Mouse (Mus musculus) embryonic facial prominence, embryonic 10.5 days (tissue): ENCODE results near the gene Chtf18. TPM values are rescaled to one million over a fixed set of nuclear protein-coding genes. Genes with fewer than 3 reads are reported as not detected.
"Not testable (repeated sequence)": the region's sequence is repeated elsewhere in the genome, so short reads cannot be mapped to it uniquely, and the experiment has no call there.

ENCODE experiments used
- DNase-seq: peaks from one replicate; pipeline ENCODE4 v3.0.0-alpha.2; 2017; ENCODE audit warnings: low spot score
- H3K27ac ChIP-seq: fragments of 300-500 bp; sonication (generic); replicated peaks from 2 replicates; pipeline ENCODE4 v1.5.1; 2016; ENCODE audit warnings: mild to moderate bottlenecking
- H3K27me3 ChIP-seq: fragments of 300-500 bp; sonication (generic); replicated peaks from 2 replicates; pipeline ENCODE4 v1.6.1; 2016; ENCODE audit warnings: low read depth, mild to moderate bottlenecking; ENCODE audit not compliant: poor library complexity, severe bottlenecking
- H3K36me3 ChIP-seq: fragments of 300-500 bp; sonication (generic); replicated peaks from 2 replicates; pipeline ENCODE4 v1.6.1; 2016; ENCODE audit warnings: mild to moderate bottlenecking, moderate library complexity
- H3K4me1 ChIP-seq: fragments of 300-500 bp; sonication (generic); 2 replicates; pipeline ENCODE4 v1.6.1; 2016
- H3K4me3 ChIP-seq: fragments of 300-500 bp; sonication (generic); 2 replicates; pipeline ENCODE4 v1.5.1; 2016; ENCODE audit warnings: mild to moderate bottlenecking, moderate library complexity
- H3K9me3 ChIP-seq: fragments of 300-500 bp; sonication (generic); 2 replicates; pipeline ENCODE4 v1.6.1; 2016; ENCODE audit warnings: mild to moderate bottlenecking
- WGBS: fragments of 180-500 bp; shearing (Covaris S2); methylation state at CpG from one replicate; pipeline ENCODE4 v1.1.7; 2016; 5-methylcytosine and 5-hydroxymethylcytosine counted together
- polyA plus RNA-seq: library from polyadenylated mRNA; unstranded; fragments of >200 nt; fragmentation: Nextera tagmentation; extraction: Ambion mirVana; gene quantifications from 2 replicates; pipeline ENCODE4 v1.2.1, GENCODE M21; 2016

Chtf18 gene
- polyA plus RNA-seq, 1 experiment from 2014 or later = 60.7 TPM

- Histone ChIP-seq H3K4me1 (peaks cover 22% of the 10 kb centered on the region), H3K36me3 (no peaks in the 10 kb centered on the region), H3K27ac (no peak overlapping the region), H3K27me3 (peaks cover 5% of the 10 kb centered on the region; the same call in 1 of the 2 replicates), H3K4me3 (no peak overlapping the region), H3K9me3 (no peaks in the 10 kb centered on the region)
- no peak for DNase-seq
- 81% methylated on average over 4 of the region's 4 CpGs for WGBS
Measured at GRCm38 (mm10) chr17:25755086-25755485, 27.9 kb upstream of the Chtf18 start.

- Histone ChIP-seq H3K4me3 (no peak within 1 kb of the TSS), H3K27ac (no peak within 1 kb of the TSS), H3K36me3 (no peaks in the 10 kb centered on the region), H3K9me3 (no peaks in the 10 kb centered on the region), H3K4me1 (peaks cover 22% of the 10 kb centered on the region), H3K27me3 (peaks cover 4% of the 10 kb centered on the region; the same call in 1 of the 2 replicates)
- DNase-seq = no peak
- 85% methylated on average over 9 of the region's 9 CpGs for WGBS
Measured at GRCm38 (mm10) chr17:25754241-25754640, 27.0 kb upstream of the Chtf18 start, which contains the start of gene Msln. Gene Msln, minus strand, starts transcription at chr17:25754378.

GRCm38 (mm10) chr17:25751446-25751845 is 24.2 kb upstream of the Chtf18 start:
- 66% methylated on average over 5 of the region's 5 CpGs for WGBS

GRCm38 (mm10) chr17:25749314-25749713 is 22.1 kb upstream of the Chtf18 start:
- DNase-seq = no peak
- no peaks in the 10 kb centered on the region for H3K9me3 ChIP-seq
- 0 out of 2 replicates have a peak, but pooled peaks cover 5% of the 10 kb centered on the region for H3K4me1 ChIP-seq
- no peak overlapping the region for H3K27ac ChIP-seq
- H3K4me3 ChIP-seq = no peak overlapping the region
- H3K36me3 ChIP-seq = no peaks in the 10 kb centered on the region
- H3K27me3 ChIP-seq = 0 out of 2 replicates have a peak, but pooled peaks cover 3% of the 10 kb centered on the region
- WGBS = 83% methylated on average over 6 of the region's 6 CpGs

More at GRCm38 (mm10) chr17:25751446-25751845, 24.2 kb upstream of the Chtf18 start:
- no peak for DNase-seq
- H3K27me3 ChIP-seq = no peaks in the 10 kb centered on the region
- H3K9me3 ChIP-seq = no peaks in the 10 kb centered on the region
- H3K4me3 ChIP-seq = no peak overlapping the region
- H3K4me1 ChIP-seq = peaks cover 14% of the 10 kb centered on the region
- H3K27ac ChIP-seq = no peak overlapping the region
- no peaks in the 10 kb centered on the region for H3K36me3 ChIP-seq

GRCm38 (mm10) chr17:25748238-25748637 is 21.0 kb upstream of the Chtf18 start:
- no peak for DNase-seq
- Histone ChIP-seq H3K4me3 (no peak overlapping the region), H3K27ac (no peak overlapping the region), H3K4me1 (0 out of 2 replicates have a peak, but pooled peaks cover 5% of the 10 kb centered on the region), H3K9me3 (no peaks in the 10 kb centered on the region), H3K36me3 (no peaks in the 10 kb centered on the region), H3K27me3 (peaks cover 10% of the 10 kb centered on the region; the same call in 1 of the 2 replicates)
- WGBS = 91% methylated on average over 4 of the region's 4 CpGs

GRCm38 (mm10) chr17:25744311-25744710 is 17.1 kb upstream of the Chtf18 start:
- Histone ChIP-seq H3K27ac (no peak overlapping the region), H3K4me3 (no peak overlapping the region), H3K27me3 (peaks cover 17% of the 10 kb centered on the region), H3K4me1 (0 out of 2 replicates have a peak, but pooled peaks cover 5% of the 10 kb centered on the region), H3K36me3 (no peaks in the 10 kb centered on the region), H3K9me3 (no peaks in the 10 kb centered on the region)
- 78% methylated on average over 10 of the region's 10 CpGs for WGBS
- no peak for DNase-seq

- DNase-seq = no peak
- Histone ChIP-seq H3K36me3 (no peaks in the 10 kb centered on the region), H3K27ac (no peak overlapping the region), H3K4me3 (no peak overlapping the region), H3K27me3 (peaks cover 17% of the 10 kb centered on the region), H3K4me1 (0 out of 2 replicates have a peak, but pooled peaks cover 5% of the 10 kb centered on the region), H3K9me3 (no peaks in the 10 kb centered on the region)
- 94% methylated on average over 9 of the region's 9 CpGs for WGBS
Measured at GRCm38 (mm10) chr17:25743831-25744230, 16.6 kb upstream of the Chtf18 start.

GRCm38 (mm10) chr17:25741471-25741870 is 14.3 kb upstream of the Chtf18 start:
- DNase-seq, H3K36me3 ChIP-seq, H3K9me3 ChIP-seq, H3K27ac ChIP-seq, H3K4me3 ChIP-seq, H3K4me1 ChIP-seq: not testable (repeated sequence)
- H3K27me3 ChIP-seq = peaks cover 17% of the 10 kb centered on the region
- 77% methylated on average over 12 of the region's 12 CpGs for WGBS

- WGBS = 81% methylated on average over 7 of the region's 7 CpGs
- Histone ChIP-seq H3K9me3 (no peaks in the 10 kb centered on the region), H3K36me3 (no peaks in the 10 kb centered on the region), H3K4me3 (no peak overlapping the region), H3K4me1 (no peaks in the 10 kb centered on the region), H3K27me3 (peaks cover 14% of the 10 kb centered on the region), H3K27ac (no peak overlapping the region)
- DNase-seq = no peak
Measured at GRCm38 (mm10) chr17:25738861-25739260, 11.6 kb upstream of the Chtf18 start.

- Histone ChIP-seq H3K4me3 (no peak within 1 kb of the TSS), H3K27me3 (no peaks in the 10 kb centered on the region), H3K4me1 (peaks cover 5% of the 10 kb centered on the region; the same call in 1 of the 2 replicates), H3K36me3 (peaks cover 8% of the 10 kb centered on the region), H3K27ac (no peak within 1 kb of the TSS), H3K9me3 (no peaks in the 10 kb centered on the region)
- DNase-seq = no peak
- WGBS = 83% methylated on average over 3 of the region's 3 CpGs
Measured at GRCm38 (mm10) chr17:25735745-25736144, 8.5 kb upstream of the Chtf18 start, which contains the start of gene Mslnl. Gene Mslnl, plus strand, starts transcription at chr17:25736042.

- H3K4me1 ChIP-seq = peaks cover 5% of the 10 kb centered on the region; the same call in 1 of the 2 replicates
- peaks cover 13% of the 10 kb centered on the region for H3K36me3 ChIP-seq
- 80% methylated on average over 5 of the region's 5 CpGs for WGBS
- no peaks in the 10 kb centered on the region for H3K9me3 ChIP-seq
- no peak for DNase-seq
- H3K27ac ChIP-seq = no peak overlapping the region
- no peak overlapping the region for H3K4me3 ChIP-seq
- H3K27me3 ChIP-seq = no peaks in the 10 kb centered on the region
Measured at GRCm38 (mm10) chr17:25735246-25735645, 8.0 kb upstream of the Chtf18 start.

GRCm38 (mm10) chr17:25732082-25732481 is 4.9 kb upstream of the Chtf18 start:
- Histone ChIP-seq H3K36me3 (peaks cover 23% of the 10 kb centered on the region), H3K27me3 (no peaks in the 10 kb centered on the region), H3K4me3 (no peak overlapping the region), H3K4me1 (peaks cover 19% of the 10 kb centered on the region), H3K27ac (no peak overlapping the region), H3K9me3 (no peaks in the 10 kb centered on the region)
- WGBS = 19% methylated on average over 2 of the region's 2 CpGs
- DNase-seq = peak; percentile 90

- peaks cover 36% of the 10 kb centered on the region for H3K4me1 ChIP-seq
- no peaks in the 10 kb centered on the region for H3K27me3 ChIP-seq
- peak overlapping the region; percentile 80 for H3K27ac ChIP-seq
- no peaks in the 10 kb centered on the region for H3K9me3 ChIP-seq
- peak overlapping the region; percentile 83 for H3K4me3 ChIP-seq
- no peak for DNase-seq
- peaks cover 51% of the 10 kb centered on the region for H3K36me3 ChIP-seq
- WGBS = 31% methylated on average over 4 of the region's 4 CpGs
Measured at GRCm38 (mm10) chr17:25728009-25728270, 721 bp upstream of the Chtf18 start.
